Mouse (Mus musculus) embryonic facial prominence, embryonic 14.5 days (tissue): ENCODE measurements around the gene Sdk2. TPM values are rescaled to one million over a fixed set of nuclear protein-coding genes. Genes with fewer than 3 reads are reported as not detected.

Experiments used
- ATAC-seq: fragments of 200-750 bp; cut with Nextera tagmentation; 2 replicates; pipeline ENCODE4 v1.8.0; 2017; ENCODE audit warnings: low read depth, moderate number of reproducible peaks, moderate TSS enrichment
- DNase-seq: peaks from one replicate; pipeline ENCODE4 v3.0.0-alpha.2; 2015; ENCODE audit warnings: low spot score
- H3K27ac ChIP-seq: fragments of 300-500 bp; sonication (generic); replicated peaks from 2 replicates; pipeline ENCODE4 v1.5.1; 2014; ENCODE audit warnings: low read depth, mild to moderate bottlenecking, low read length, moderate library complexity
- H3K27me3 ChIP-seq: fragments of 300-500 bp; sonication (generic); replicated peaks from 2 replicates; pipeline ENCODE4 v1.6.1; 2014; ENCODE audit warnings: low read length; ENCODE audit not compliant: control insufficient read depth, insufficient read depth
- H3K36me3 ChIP-seq: fragments of 300-500 bp; sonication (generic); 2 replicates; pipeline ENCODE4 v1.6.1; 2014; ENCODE audit warnings: low read length, mixed read lengths; ENCODE audit not compliant: control insufficient read depth, insufficient read depth
- H3K4me1 ChIP-seq: fragments of 300-500 bp; sonication (generic); 2 replicates; pipeline ENCODE4 v1.6.1; 2014; ENCODE audit warnings: antibody characterized with exemption, low read length; ENCODE audit not compliant: control insufficient read depth, insufficient read depth
- H3K4me2 ChIP-seq: fragments of 300-500 bp; sonication (generic); 2 replicates; pipeline ENCODE4 v1.6.1; 2014; ENCODE audit warnings: low read depth, mild to moderate bottlenecking, low read length, moderate library complexity, mixed read lengths
- H3K4me3 ChIP-seq: fragments of 300-500 bp; sonication (generic); 2 replicates; pipeline ENCODE4 v1.5.1; 2014; ENCODE audit warnings: low read depth, mild to moderate bottlenecking, low read length
- H3K9ac ChIP-seq: fragments of 300-500 bp; sonication (generic); 2 replicates; pipeline ENCODE4 v1.6.1; 2014; ENCODE audit warnings: low read depth, mild to moderate bottlenecking, low read length, moderate library complexity, mixed read lengths
- H3K9me3 ChIP-seq: fragments of 300-500 bp; sonication (generic); 2 replicates; pipeline ENCODE4 v1.6.1; 2016; ENCODE audit warnings: low read length; ENCODE audit not compliant: control insufficient read depth
- WGBS: fragments of 180-500 bp; shearing (Covaris S2); extraction: QIAGEN DNeasy Blood & Tissue Kit; methylation state at CpG from one replicate; pipeline ENCODE4 v1.1.7; 2014; 5-methylcytosine and 5-hydroxymethylcytosine counted together
- polyA plus RNA-seq: library from polyadenylated mRNA; unstranded; fragments of >200 nt; fragmentation: Nextera tagmentation; extraction: Ambion mirVana; gene quantifications from 2 replicates; pipeline ENCODE4 v1.2.1, GENCODE M21; 2014

Sdk2 gene
- polyA plus RNA-seq, 1 experiment from 2014 or later, result 6.3 TPM

DNA sequence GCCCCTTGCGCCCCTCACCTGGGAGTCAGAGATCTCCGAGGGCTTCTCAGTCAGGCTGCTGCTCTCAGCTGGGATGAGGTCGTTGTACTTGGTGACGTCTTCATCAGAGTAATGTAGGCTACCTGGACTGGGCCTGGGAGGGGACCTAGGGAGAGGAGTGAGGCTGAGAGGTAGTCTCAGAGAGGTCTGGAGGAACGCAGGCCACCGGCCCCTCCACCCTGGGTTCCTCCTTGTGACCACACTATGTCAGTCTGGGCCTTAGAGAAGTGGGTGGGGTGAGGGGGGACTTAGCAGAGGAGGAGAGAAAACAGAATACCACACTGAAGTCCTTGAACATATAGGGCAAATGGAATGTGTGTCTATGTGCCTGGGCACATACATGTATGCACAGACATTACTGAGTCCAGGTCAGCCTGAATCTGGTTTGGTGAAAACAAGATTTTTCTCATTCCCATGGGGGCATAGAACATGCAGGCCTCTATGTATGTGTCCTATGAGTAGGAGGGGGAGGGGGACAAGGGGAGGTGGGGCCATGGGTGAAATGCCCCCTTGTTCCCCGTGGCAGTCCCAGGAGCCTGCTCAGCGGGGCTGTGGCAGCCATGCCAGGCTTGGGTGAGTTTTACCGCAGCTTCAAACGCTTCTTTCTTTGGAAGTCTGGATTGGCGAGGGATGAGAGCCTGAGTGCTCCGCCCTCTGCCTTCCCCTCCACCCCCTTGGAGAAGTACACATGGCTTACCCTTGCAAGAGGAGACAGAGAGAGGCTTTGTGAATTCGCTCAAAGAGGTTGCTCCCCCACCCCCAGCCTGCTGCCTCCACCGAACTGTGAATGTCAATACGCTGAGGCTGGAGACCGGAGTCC is 275.3 kb downstream of the Sdk2 start:
- peak overlapping the region; percentile 72 for H3K27ac ChIP-seq
- peak overlapping the region; percentile 14; the same call in 1 of the 2 replicates for H3K9ac ChIP-seq
- H3K27me3 ChIP-seq, result no peaks in the 10 kb centered on the region
- no peaks in the 10 kb centered on the region for H3K36me3 ChIP-seq
- peaks cover 34% of the 10 kb centered on the region for H3K4me1 ChIP-seq
- ATAC-seq, result peak; percentile 82
- H3K9me3 ChIP-seq, result no peaks in the 10 kb centered on the region
- no peak overlapping the region for H3K4me3 ChIP-seq
- H3K4me2 ChIP-seq, result 0 out of 2 replicates have a peak overlapping the region, but pooled peaks have one; percentile 15
- peak; percentile 84 for DNase-seq
- 46% methylated on average over 14 of the region's 16 CpGs for WGBS

DNA sequence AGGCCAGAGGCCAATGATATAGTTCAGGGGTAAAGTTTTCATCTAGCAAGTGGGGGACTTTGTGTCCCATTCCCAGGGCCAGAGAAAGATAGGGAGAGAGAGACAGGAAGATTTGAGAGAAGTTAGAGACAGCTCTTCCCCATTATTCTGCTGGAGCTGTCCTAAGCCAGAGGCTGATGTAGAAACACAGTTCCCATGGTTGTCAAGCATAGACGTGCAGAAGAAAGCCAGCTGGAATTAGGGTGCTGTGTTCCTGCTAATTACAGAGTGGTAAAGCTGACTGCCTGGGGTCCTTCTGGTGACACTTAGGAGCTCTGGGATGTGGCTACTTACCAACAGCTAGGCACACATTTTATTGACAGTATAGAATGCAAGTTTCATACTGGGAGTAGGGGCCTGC is 277.7 kb downstream of the Sdk2 start:
- Histone ChIP-seq H3K36me3 (no peaks in the 10 kb centered on the region), H3K9me3 (no peaks in the 10 kb centered on the region), H3K4me2 (no peak overlapping the region), H3K9ac (no peak overlapping the region), H3K27ac (peak overlapping the region; percentile 33; the same call in 1 of the 2 replicates), H3K4me3 (no peak overlapping the region), H3K27me3 (no peaks in the 10 kb centered on the region), H3K4me1 (peaks cover 54% of the 10 kb centered on the region)
- WGBS, result 14% methylated on average over 1 of the region's 1 CpGs
- ATAC-seq, result no peak
- no peak for DNase-seq

DNA sequence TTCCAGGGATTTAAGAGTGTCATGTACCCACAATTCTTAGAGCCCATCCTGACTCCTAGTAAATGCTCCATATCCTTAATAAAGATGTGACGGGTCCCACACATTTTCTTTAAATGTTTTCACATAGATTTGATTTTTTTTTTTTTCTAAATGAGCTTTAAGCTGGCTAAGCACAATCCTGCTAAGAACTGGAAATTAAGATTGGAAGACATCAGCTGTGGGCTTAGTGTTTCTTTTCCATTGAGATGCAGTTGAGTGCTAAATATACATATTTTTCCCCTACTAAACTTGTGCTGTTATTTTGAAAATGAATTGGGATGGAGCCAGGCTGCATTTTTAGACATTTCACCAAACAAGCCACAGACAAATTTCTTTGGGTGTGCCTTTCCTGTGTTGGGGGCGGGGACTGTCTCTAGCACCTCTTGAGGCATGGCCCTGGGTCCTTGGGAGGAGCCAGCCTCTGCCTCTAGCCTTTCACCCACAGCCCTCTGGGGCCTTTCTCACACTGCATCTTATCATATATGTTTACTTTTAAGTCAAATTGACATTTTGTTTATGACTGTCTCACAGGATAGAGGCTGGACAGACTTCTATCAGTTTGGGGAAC is 278.6 kb downstream of the Sdk2 start:
- H3K4me3 ChIP-seq, result no peak overlapping the region
- peak; percentile 82 for DNase-seq
- H3K4me1 ChIP-seq, result peaks cover 54% of the 10 kb centered on the region
- H3K9ac ChIP-seq, result no peak overlapping the region
- H3K4me2 ChIP-seq, result no peak overlapping the region
- ATAC-seq, result no peak
- WGBS, result 65% methylated on average over 2 of the region's 2 CpGs
- H3K9me3 ChIP-seq, result no peaks in the 10 kb centered on the region
- H3K36me3 ChIP-seq, result no peaks in the 10 kb centered on the region
- peak overlapping the region; percentile 33; the same call in 1 of the 2 replicates for H3K27ac ChIP-seq
- no peaks in the 10 kb centered on the region for H3K27me3 ChIP-seq

DNA sequence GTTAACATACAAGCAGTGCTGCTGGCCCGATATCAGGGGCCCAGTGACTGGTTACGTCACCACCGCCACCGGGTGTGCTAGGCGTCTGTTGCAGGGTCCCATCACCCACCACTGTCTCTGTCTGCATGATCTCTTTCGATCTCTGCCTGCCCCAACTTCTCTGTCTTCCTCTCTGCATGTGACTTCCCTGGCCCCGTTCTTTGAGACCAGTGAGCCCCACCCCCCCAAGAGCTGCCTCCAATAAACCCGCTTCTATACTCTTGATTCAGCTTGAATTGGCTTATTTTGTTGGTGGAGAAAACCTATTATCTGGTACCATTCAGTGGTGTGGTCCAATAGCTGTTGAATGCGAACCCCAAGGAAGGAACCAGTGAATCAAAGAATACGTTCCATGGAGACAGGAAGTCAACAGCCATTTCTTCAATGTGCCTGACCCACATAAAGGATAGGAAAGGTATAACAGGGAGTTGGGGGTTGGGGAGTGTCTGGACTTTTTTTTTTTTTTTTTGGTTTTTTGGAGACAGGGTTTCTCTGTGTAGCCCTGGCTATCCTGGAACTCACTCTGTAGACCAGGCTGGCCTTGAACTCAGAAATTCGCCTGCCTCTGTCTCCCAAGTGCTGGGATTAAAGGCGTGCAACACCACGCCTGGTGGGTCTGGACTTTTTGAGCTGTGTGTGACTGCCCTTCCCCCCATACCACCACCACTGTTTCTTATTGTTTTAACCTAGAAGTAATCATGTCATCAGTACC is 279.2 kb downstream of the Sdk2 start:
- peaks cover 54% of the 10 kb centered on the region for H3K4me1 ChIP-seq
- ATAC-seq, result no peak
- H3K4me2 ChIP-seq, result no peak overlapping the region
- no peak overlapping the region for H3K9ac ChIP-seq
- 0 out of 2 replicates have a peak overlapping the region, but pooled peaks have one; percentile 33 for H3K27ac ChIP-seq
- no peak overlapping the region for H3K4me3 ChIP-seq
- DNase-seq, result no peak
- H3K36me3 ChIP-seq, result no peaks in the 10 kb centered on the region
- 80% methylated on average over 13 of the region's 13 CpGs for WGBS
- no peaks in the 10 kb centered on the region for H3K9me3 ChIP-seq
- H3K27me3 ChIP-seq, result no peaks in the 10 kb centered on the region

DNA sequence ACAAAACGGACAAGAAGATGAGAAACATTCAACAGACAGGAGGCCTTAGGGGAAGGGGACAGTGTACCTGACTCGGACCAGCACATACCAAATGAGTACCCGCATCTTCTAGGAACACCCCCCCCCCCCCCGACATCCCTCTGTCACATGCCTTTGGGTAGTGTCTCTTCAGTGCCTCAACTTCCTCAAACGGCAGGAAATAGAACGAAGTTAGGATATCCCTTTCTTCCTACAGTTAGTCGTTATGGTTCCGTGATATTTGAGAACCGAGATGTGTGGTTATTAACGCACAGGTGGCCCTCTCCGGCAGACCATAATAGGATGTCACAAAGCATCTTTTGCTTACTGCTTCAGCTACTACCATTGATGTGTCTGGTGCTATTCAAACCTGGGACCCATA is 279.8 kb downstream of the Sdk2 start:
- 75% methylated on average over 9 of the region's 11 CpGs for WGBS
- H3K4me2 ChIP-seq, result no peak overlapping the region
- H3K4me1 ChIP-seq, result peaks cover 55% of the 10 kb centered on the region
- no peak overlapping the region for H3K4me3 ChIP-seq
- H3K9ac ChIP-seq, result no peak overlapping the region
- H3K27ac ChIP-seq, result peak overlapping the region; percentile 98; the same call in 1 of the 2 replicates
- no peaks in the 10 kb centered on the region for H3K9me3 ChIP-seq
- ATAC-seq (no peak), DNase-seq (no peak)
- no peaks in the 10 kb centered on the region for H3K36me3 ChIP-seq
- no peaks in the 10 kb centered on the region for H3K27me3 ChIP-seq

DNA sequence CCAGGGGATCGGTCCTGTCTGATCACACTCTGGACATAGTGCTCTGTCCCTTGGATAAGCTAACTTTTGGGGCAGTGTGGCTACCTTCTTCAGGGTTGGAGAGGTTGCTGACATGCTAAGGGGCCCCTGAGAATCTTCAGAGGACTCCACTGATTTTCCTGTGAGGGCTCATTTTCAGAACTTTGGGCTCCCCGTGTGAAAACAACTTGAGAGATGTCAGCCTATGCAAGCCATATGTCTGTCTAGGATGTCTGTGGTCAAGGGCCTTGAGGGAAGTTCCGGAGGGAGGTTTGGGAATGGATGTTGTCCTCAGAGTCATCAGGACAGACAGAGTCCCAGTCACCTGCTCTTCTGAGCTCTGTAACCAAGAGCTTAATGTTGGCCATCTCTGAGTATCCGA is 280.5 kb downstream of the Sdk2 start:
- no peak for ATAC-seq
- Histone ChIP-seq H3K36me3 (no peaks in the 10 kb centered on the region), H3K9me3 (no peaks in the 10 kb centered on the region), H3K27me3 (no peaks in the 10 kb centered on the region), H3K9ac (peak overlapping the region; percentile 62), H3K4me1 (peaks cover 51% of the 10 kb centered on the region), H3K4me2 (peak overlapping the region; percentile 64), H3K27ac (peak overlapping the region; percentile 98), H3K4me3 (peak overlapping the region; percentile 31)
- DNase-seq, result no peak
- WGBS, result 46% methylated on average over 4 of the region's 4 CpGs

DNA sequence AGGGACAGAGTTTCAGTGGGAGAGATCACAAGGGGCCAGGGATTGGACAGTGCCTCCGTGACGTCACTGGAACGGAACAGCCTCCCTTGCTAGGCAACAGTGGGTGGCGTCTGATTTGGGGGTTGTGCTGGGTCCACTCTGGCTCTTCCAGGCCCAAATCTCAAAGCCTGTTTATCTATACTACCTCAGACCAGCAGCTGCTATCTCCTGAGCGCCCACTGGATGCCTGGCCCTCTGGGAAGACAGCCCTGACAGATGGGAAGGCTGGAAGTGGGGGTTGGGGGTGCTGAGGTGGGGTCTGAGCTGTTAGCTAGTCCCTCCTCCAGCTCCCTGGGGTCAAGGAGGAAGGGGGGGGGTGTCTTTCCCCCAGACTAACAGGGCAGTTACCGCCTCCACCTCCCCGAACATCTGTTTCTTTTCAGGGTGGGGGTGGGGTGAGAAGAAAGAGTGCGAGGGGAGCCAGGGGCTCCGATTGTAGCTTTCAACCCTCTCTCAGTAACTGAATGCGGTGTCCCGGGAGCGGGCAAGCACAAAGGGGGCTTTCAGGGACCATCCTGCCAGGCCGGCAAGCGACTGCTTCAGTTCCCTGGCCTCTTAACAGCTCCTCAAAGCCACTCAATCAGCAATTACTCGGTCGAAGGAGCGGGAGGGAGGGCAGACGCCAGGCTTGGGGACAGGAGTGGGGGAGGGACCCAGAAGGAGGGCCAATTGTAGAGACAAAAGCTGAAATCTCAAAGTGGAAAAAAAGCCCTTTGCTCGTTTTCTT is 281.3 kb downstream of the Sdk2 start:
- no peaks in the 10 kb centered on the region for H3K36me3 ChIP-seq
- H3K27ac ChIP-seq, result peak overlapping the region; percentile 98
- H3K9me3 ChIP-seq, result no peaks in the 10 kb centered on the region
- WGBS, result 3% methylated on average over 17 of the region's 19 CpGs
- DNase-seq, result peak; percentile 95
- H3K4me1 ChIP-seq, result peaks cover 46% of the 10 kb centered on the region
- ATAC-seq, result peak; percentile 92
- H3K4me3 ChIP-seq, result peak overlapping the region; percentile 31
- peak overlapping the region; percentile 62 for H3K9ac ChIP-seq
- peak overlapping the region; percentile 64 for H3K4me2 ChIP-seq
- no peaks in the 10 kb centered on the region for H3K27me3 ChIP-seq
